Mouse (Mus musculus): ENCODE measurements around the gene Arvcf.

GRCm38 (mm10) chr16:18378489-18378888 lies 30.5 kb downstream of the Arvcf start:
- TF ChIP-seq ZC3H11A (IDR thresholded peaks at IDR 0.05; ENCODE audit: borderline replicate concordance, low read depth, low read length): no peak
- TF ChIP-seq MAFK (IDR thresholded peaks at IDR 0.05; ENCODE audit: insufficient read depth, low read depth, low read length): no peak
